8 mouse cellular contexts compared by ENCODE assay signal in genomic region chr8:126139546-126139870, GRCm38 (mm10).
DNase-seq lines count a peak whose midpoint lies in the region; ATAC-seq and TF ChIP-seq lines count a peak whose summit lies in the region.

No protein-coding gene starts in this region.

- no peak overlapping the region for H3K9ac ChIP-seq in heart, embryonic 15.5 days
- no peak overlapping the region for H3K9ac ChIP-seq in ES-E14 (ENCODE audit: insufficient read depth, low read depth, low read length, poor library complexity, severe bottlenecking)
- peak overlapping the region; percentile 55 for H3K9ac ChIP-seq in forebrain, embryonic 15.5 days (replicated peaks)
- no peak overlapping the region for H3K9ac ChIP-seq in liver, postnatal 0 days (replicated peaks)

- no peak overlapping the region for H3K27ac ChIP-seq in heart, embryonic 15.5 days
- H3K27ac ChIP-seq in ES-E14 (ENCODE audit: insufficient read depth, low read depth, low read length, poor library complexity, severe bottlenecking): no peak overlapping the region
- no peak overlapping the region for H3K27ac ChIP-seq in forebrain, embryonic 15.5 days (replicated peaks)
- no peak overlapping the region for H3K27ac ChIP-seq in liver, postnatal 0 days (ENCODE audit: low read depth)

- peaks cover 38% of the 10 kb centered on the region for H3K27me3 ChIP-seq in heart, embryonic 15.5 days
- H3K27me3 ChIP-seq in forebrain, embryonic 15.5 days: peaks cover 21% of the 10 kb centered on the region
- peaks cover 28% of the 10 kb centered on the region for H3K27me3 ChIP-seq in liver, postnatal 0 days (ENCODE audit: insufficient read depth, low read length)

- H3K4me3 ChIP-seq in heart, embryonic 15.5 days: peak overlapping the region; percentile 56
- H3K4me3 ChIP-seq in ES-E14 (ENCODE audit: insufficient read depth in 1 of 2, low read depth in 1 of 2, low read length in 2 of 2, poor library complexity in 1 of 2, severe bottlenecking in 1 of 2): peak overlapping the region; percentile 63 to 72
- H3K4me3 ChIP-seq in forebrain, embryonic 15.5 days: peak overlapping the region; percentile 60
- H3K4me3 ChIP-seq in liver, postnatal 0 days (ENCODE audit: low read depth, low read length): no peak overlapping the region

- in situ Hi-C loops in ES-E14 (cut with MboI; ENCODE audit: low sequenced_read_pairs in 2 of 2, unreplicated experiment in 2 of 2): no loop called here

- H3K4me1 ChIP-seq in heart, embryonic 15.5 days (replicated peaks): peaks cover 12% of the 10 kb centered on the region
- H3K4me1 ChIP-seq in ES-E14 (ENCODE audit: control insufficient read depth in 2 of 2, insufficient read depth in 2 of 2, low read length in 2 of 2, poor library complexity in 1 of 2): no peaks in the 10 kb centered on the region; a peak in 1 of 4 replicates
- H3K4me1 ChIP-seq in forebrain, embryonic 15.5 days: peaks cover 12% of the 10 kb centered on the region
- H3K4me1 ChIP-seq in liver, postnatal 0 days (ENCODE audit: insufficient read depth): 0 out of 2 replicates have a peak, but pooled peaks cover 2% of the 10 kb centered on the region

- TF ChIP-seq CTCF in liver, postnatal 0 days (IDR thresholded peaks at IDR 0.05; ENCODE audit: low read depth): no peak

- no peaks in the 10 kb centered on the region for H3K9me3 ChIP-seq in heart, embryonic 15.5 days (replicated peaks)
- no peaks in the 10 kb centered on the region for H3K9me3 ChIP-seq in ES-E14 (ENCODE audit: control insufficient read depth, insufficient read depth, low read depth, low read length)
- H3K9me3 ChIP-seq in forebrain, embryonic 15.5 days: no peaks in the 10 kb centered on the region
- no peaks in the 10 kb centered on the region for H3K9me3 ChIP-seq in liver, postnatal 0 days (ENCODE audit: low read length)

- no peak for TF ChIP-seq EP300 in liver, postnatal 0 days (IDR thresholded peaks at IDR 0.05; ENCODE audit: low read depth)

- no peak for ATAC-seq in heart, embryonic 15.5 days (replicated peaks; ENCODE audit: insufficient number of reproducible peaks, insufficient read depth, low FRiP score, low read depth)
- ATAC-seq in forebrain, embryonic 15.5 days (replicated peaks): no peak
- no peak for ATAC-seq in liver, postnatal 0 days

- peak overlapping the region; percentile 95 for H3K4me2 ChIP-seq in heart, embryonic 15.5 days
- peak overlapping the region; percentile 96 for H3K4me2 ChIP-seq in forebrain, embryonic 15.5 days (replicated peaks)
- H3K4me2 ChIP-seq in liver, postnatal 0 days (ENCODE audit: low read depth, low read length): 0 out of 2 replicates have a peak overlapping the region, but pooled peaks have one; percentile 64

- 22% methylated on average over 11 of the region's 11 CpGs for WGBS in heart, embryonic 15.5 days
- WGBS in forebrain, embryonic 15.5 days: 18% methylated on average over 11 of the region's 11 CpGs
- 18% methylated on average over 11 of the region's 11 CpGs for WGBS in liver, postnatal 0 days (ENCODE audit: insufficient replicate concordance)

- no peaks in the 10 kb centered on the region for H3K36me3 ChIP-seq in heart, embryonic 15.5 days
- no peaks in the 10 kb centered on the region for H3K36me3 ChIP-seq in ES-E14 (ENCODE audit: control insufficient read depth, insufficient read depth, low read length, poor library complexity, severe bottlenecking)
- no peaks in the 10 kb centered on the region for H3K36me3 ChIP-seq in forebrain, embryonic 15.5 days
- no peaks in the 10 kb centered on the region for H3K36me3 ChIP-seq in liver, postnatal 0 days (replicated peaks; ENCODE audit: insufficient read depth, low read length)

- no peak for DNase-seq in heart, adult 11 months
- DNase-seq in ES-E14 (ENCODE audit: low read depth, low spot score): no peak
- no peak for DNase-seq in liver, postnatal 0 days
- DNase-seq in thymus, postnatal 4 days: no peak
- no peak for DNase-seq in gastrocnemius, postnatal 4 days (ENCODE audit: low spot score in 2 of 2)
- no peak for DNase-seq in kidney, postnatal 36 days

TF ChIP-seq in ES-E14, 5 proteins besides CTCF, POLR2A, EP300 and RAD21:
- TF ChIP-seq MAFK (IDR thresholded peaks at IDR 0.05; ENCODE audit: insufficient read depth, low read depth, low read length): no peak
- no peak for TF ChIP-seq HCFC1 (IDR thresholded peaks at IDR 0.05; ENCODE audit: borderline replicate concordance, insufficient read depth, low read length)
- TF ChIP-seq CHD2 (IDR thresholded peaks at IDR 0.05; ENCODE audit: low read depth, low read length): no peak
- no peak for TF ChIP-seq ZNF384 (IDR thresholded peaks at IDR 0.05; ENCODE audit: low read depth, low read length)
- no peak for TF ChIP-seq ZC3H11A (IDR thresholded peaks at IDR 0.05; ENCODE audit: borderline replicate concordance, low read depth, low read length)
